Mouse (Mus musculus) liver, embryonic 14.5 days (tissue): ENCODE data around the gene Rbm19.

Source experiments
- CTCF ChIP-seq: IDR thresholded peaks from 2 replicates; pipeline ENCODE4 v1.5.1; 2016; ENCODE audit warnings: antibody characterized with exemption, low read depth, control low read depth
- EP300 ChIP-seq: IDR thresholded peaks from 2 replicates; pipeline ENCODE4 v1.6.1; 2016; ENCODE audit warnings: antibody characterized with exemption, low read depth

DNA sequence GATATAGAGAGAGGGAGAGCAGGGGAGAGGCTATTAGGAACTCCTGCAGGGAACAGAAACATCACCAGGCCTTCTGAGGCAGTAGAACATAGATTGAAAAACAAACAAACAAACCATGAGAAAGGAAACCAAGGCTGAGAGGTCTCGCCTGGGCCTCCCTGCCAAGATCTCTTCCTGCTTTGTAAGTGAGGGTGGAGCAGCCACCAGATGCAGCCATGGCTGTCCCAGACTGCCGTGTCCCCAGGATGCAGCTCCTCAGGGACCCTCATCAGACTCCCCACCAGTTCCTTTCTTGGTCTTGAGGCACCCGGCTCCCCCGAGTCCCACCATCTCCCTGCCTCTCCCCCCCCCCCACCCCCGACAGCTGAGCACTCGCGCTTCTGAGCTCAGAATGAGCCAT lies 67.5 kb downstream of the Rbm19 start:
- TF ChIP-seq CTCF (no peak), EP300 (no peak)
